Mouse (Mus musculus) stomach, embryonic 14.5 days (tissue): ENCODE results near the gene Rara. TPM values are rescaled to one million over a fixed set of nuclear protein-coding genes. Genes with fewer than 3 reads are reported as not detected.

Experiments
- ATAC-seq: fragments of 200-750 bp; cut with Nextera tagmentation; 2 replicates; pipeline ENCODE4 v1.8.0; 2017; ENCODE audit warnings: low read depth, moderate TSS enrichment; ENCODE audit not compliant: insufficient number of reproducible peaks, insufficient read depth, low FRiP score
- H3K27ac ChIP-seq: fragments of 300-500 bp; sonication (generic); 2 replicates; pipeline ENCODE4 v1.5.1; 2014; ENCODE audit warnings: mild to moderate bottlenecking, low read length, moderate library complexity, mixed read lengths
- H3K27me3 ChIP-seq: fragments of 300-500 bp; sonication (generic); 2 replicates; pipeline ENCODE4 v1.6.1; 2014; ENCODE audit warnings: low read length, control low read depth, mixed read lengths; ENCODE audit not compliant: control insufficient read depth, insufficient read depth
- H3K36me3 ChIP-seq: fragments of 300-500 bp; sonication (generic); 2 replicates; pipeline ENCODE4 v1.6.1; 2014; ENCODE audit warnings: mild to moderate bottlenecking, control low read depth, low read length, moderate library complexity, mixed read lengths; ENCODE audit not compliant: control insufficient read depth, insufficient read depth
- H3K4me1 ChIP-seq: fragments of 300-500 bp; sonication (generic); 2 replicates; pipeline ENCODE4 v1.6.1; 2014; ENCODE audit warnings: low read length, control low read depth, mixed read lengths; ENCODE audit not compliant: control insufficient read depth, insufficient read depth
- H3K4me2 ChIP-seq: fragments of 300-500 bp; sonication (generic); replicated peaks from 2 replicates; pipeline ENCODE4 v1.6.1; 2014; ENCODE audit warnings: low read depth, low read length, control low read depth
- H3K4me3 ChIP-seq: fragments of 300-500 bp; sonication (generic); 2 replicates; pipeline ENCODE4 v1.5.1; 2014; ENCODE audit warnings: low read depth, low read length, control low read depth
- H3K9ac ChIP-seq: fragments of 300-500 bp; sonication (generic); replicated peaks from 2 replicates; pipeline ENCODE4 v1.6.1; 2014; ENCODE audit warnings: low read depth, mild to moderate bottlenecking, control low read depth, low read length, moderate library complexity, mixed read lengths
- H3K9me3 ChIP-seq: fragments of 300-500 bp; sonication (generic); 2 replicates; pipeline ENCODE4 v1.6.1; 2016; ENCODE audit warnings: low read depth, low read length, control low read depth; ENCODE audit not compliant: control insufficient read depth
- WGBS: fragments of 180-500 bp; shearing (Covaris S2); extraction: QIAGEN DNeasy Blood & Tissue Kit; methylation state at CpG from one replicate; pipeline ENCODE4 v1.1.7; 2014; 5-methylcytosine and 5-hydroxymethylcytosine counted together
- polyA plus RNA-seq: library from polyadenylated mRNA; unstranded; fragments of >200 nt; fragmentation: Nextera tagmentation; extraction: Ambion mirVana; gene quantifications from 2 replicates; pipeline ENCODE4 v1.2.1, GENCODE M21; 2014

Rara gene
- polyA plus RNA-seq, 1 experiment from 2014 or later, result 54.0 TPM

DNA sequence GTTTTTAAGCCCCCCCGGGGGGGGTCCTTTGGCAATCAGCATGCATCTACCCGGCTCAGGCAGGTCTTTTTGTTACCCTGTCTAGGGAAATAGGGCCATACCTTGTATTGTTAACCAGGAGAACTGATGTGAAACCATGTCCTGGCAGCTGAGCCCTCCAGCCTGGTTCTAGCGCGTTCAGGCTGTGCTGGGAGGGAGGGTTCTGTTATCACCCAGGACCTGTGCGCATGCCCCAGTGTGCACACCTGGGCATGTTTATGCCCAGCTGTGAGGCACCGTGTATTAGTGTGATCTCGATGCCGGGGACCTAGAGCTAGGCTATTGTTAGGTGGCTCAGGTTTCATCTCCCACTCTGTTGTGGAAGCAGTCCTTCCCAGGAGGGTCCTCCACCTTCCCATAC is 34.1 kb downstream of the Rara start:
- Histone ChIP-seq H3K27me3 (no peaks in the 10 kb centered on the region), H3K27ac (peak overlapping the region; percentile 96), H3K4me2 (peak overlapping the region; percentile 99), H3K4me3 (peak overlapping the region; percentile 78), H3K4me1 (peaks cover 61% of the 10 kb centered on the region), H3K9me3 (no peaks in the 10 kb centered on the region), H3K9ac (peak overlapping the region; percentile 71; the same call in 1 of the 2 replicates), H3K36me3 (peaks cover 10% of the 10 kb centered on the region)
- ATAC-seq, result no peak
- WGBS, result 6% methylated on average over 8 of the region's 8 CpGs

DNA sequence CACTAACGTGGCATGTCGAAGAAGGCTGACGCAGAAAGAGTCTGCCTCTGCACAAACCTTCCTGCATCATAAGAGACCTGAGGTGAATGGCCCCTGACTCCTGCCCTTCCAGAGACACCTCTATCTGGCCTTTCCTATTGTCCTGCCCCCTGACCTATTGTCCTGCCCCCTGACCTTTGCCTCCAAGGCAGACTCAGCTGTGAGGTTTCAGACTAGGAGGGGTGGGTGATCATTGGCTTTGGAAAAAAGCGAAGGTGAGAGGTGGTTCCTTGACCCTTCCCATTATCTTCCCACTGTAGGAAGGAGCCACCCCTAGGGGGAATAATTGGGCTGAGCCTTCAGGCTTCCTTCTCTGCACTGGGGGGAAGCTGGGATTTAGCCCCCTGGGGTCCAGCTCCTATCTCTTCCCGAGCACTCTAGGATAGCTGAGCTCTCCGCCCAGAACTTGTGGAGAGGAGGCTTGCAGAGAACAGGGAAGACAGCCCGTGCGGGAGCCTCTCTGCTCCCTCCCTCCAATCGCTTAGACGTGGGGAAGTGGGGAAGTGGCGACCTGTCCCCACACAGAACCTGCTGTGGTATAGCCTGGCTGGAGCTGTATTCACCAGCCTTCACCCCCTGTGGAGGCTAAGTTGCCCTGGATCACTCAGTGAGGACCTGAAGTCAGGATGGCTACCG is 34.9 kb downstream of the Rara start:
- Histone ChIP-seq H3K27me3 (no peaks in the 10 kb centered on the region), H3K27ac (peak overlapping the region; percentile 96), H3K4me1 (peaks cover 69% of the 10 kb centered on the region), H3K36me3 (peaks cover 11% of the 10 kb centered on the region), H3K9ac (peak overlapping the region; percentile 71), H3K4me2 (peak overlapping the region; percentile 99), H3K4me3 (peak overlapping the region; percentile 78), H3K9me3 (no peaks in the 10 kb centered on the region)
- WGBS, result 11% methylated on average over 12 of the region's 12 CpGs
- ATAC-seq, result no peak

DNA sequence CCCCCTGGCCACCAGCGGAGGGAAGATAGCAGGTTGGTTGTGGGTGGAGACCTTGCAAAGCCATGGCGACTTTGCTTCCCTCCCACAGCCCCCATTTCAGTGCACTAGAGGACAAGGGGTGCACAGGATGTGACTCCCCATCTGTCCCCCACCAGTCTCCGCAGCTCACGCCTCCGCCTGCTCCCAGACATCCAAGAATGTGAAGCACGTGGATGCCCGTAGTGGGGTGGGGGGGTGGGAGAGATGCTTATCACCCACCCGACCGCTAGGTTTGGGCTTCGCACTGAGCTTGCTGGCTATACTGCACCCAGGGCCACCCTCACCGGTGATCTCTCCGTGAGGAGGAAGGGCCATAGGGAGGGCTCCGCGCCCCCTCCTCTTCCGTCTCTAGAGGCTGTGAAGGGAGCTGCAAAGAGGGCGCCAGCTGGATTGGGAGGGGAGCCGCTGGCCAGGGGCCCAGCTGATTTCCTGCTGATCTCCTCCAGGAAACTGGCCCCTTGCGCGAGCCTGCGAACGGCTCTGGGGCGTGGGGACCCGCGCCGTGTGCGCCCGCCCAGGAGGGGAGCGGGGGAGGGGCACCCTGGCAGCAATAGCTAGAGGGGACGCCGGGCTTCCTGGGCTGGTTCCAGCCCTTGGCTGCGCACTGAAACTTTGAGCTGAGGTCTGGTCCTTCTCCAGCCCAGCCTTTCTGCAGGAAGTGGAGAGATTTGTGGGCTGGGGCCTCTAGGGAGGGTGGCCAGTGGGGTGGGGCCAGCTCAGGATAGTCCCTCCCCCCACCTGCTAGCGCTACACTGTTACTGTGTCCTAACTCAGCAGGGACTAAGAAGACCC is 35.8 kb downstream of the Rara start:
- Histone ChIP-seq H3K9me3 (no peaks in the 10 kb centered on the region), H3K27me3 (no peaks in the 10 kb centered on the region), H3K4me2 (peak overlapping the region; percentile 99), H3K27ac (peak overlapping the region; percentile 96), H3K9ac (peak overlapping the region; percentile 71), H3K4me3 (peak overlapping the region; percentile 78), H3K36me3 (peaks cover 19% of the 10 kb centered on the region), H3K4me1 (peaks cover 77% of the 10 kb centered on the region)
- WGBS, result under 1% methylated on average over 32 of the region's 32 CpGs
- peak; percentile 82 for ATAC-seq

DNA sequence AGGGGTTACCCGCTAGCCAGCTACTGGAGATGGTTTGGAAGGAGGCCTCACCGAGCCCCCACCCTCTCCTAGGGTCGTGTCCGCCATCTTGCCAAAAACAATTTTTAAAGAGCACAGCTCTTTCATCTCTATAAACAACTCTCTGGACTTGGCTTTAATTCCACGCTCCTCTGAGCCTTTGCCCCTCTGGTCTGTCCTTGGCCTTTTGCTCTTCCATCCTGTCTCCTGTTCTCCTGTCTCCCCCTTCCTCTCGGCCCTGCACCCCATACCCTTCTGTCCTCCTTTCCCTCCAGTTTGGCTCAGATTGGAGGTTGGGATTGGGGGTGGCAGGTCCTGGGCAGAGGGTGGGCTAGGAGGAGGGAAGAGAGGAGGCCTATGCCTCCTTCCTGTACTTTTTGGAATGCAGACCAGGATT is 36.6 kb downstream of the Rara start:
- Histone ChIP-seq H3K9ac (peak overlapping the region; percentile 28; the same call in 1 of the 2 replicates), H3K9me3 (no peaks in the 10 kb centered on the region), H3K27ac (peak overlapping the region; percentile 96), H3K4me2 (peak overlapping the region; percentile 99), H3K4me1 (peaks cover 80% of the 10 kb centered on the region), H3K27me3 (no peaks in the 10 kb centered on the region), H3K4me3 (peak overlapping the region; percentile 78), H3K36me3 (peaks cover 19% of the 10 kb centered on the region)
- no peak for ATAC-seq
- 6% methylated on average over 6 of the region's 6 CpGs for WGBS

DNA sequence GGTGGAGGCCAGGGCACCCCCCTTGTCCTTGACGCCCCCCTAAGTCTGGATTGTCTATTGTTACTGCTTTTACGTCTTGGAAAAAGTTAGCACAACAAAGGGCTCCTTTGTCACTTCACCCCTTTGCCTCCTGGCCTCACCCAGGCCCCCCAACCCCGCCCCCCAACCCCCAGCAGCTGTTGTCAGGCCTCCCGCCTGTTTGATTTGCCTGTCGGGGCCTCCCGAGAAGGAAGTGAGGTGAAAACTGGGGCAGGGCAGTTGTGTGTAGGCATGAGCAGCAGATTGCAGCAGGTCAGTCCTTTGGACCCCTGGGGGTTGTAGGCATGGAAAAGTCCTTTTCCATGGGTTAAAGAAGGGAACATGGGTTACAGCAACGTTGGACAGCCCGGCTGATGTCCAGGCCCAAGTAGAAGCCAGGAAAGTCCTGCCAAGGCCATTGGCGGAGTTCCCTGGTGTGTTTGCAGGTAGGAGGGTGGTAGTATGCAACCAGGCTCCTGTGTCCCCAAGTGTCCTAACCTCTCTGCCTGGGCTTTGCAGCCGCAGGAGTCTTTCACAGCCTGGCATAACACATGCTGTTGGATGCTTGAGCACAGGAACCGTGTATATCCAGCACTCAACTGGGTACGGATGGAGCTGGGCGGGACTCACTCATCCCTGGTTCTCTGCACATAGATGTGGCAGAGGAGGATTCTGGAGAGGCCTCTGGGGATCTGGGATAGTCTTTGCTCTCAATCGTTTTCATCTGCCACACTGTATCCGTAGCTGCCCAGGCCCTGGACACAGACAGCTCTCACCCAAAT is 37.2 kb downstream of the Rara start:
- no peak for ATAC-seq

DNA sequence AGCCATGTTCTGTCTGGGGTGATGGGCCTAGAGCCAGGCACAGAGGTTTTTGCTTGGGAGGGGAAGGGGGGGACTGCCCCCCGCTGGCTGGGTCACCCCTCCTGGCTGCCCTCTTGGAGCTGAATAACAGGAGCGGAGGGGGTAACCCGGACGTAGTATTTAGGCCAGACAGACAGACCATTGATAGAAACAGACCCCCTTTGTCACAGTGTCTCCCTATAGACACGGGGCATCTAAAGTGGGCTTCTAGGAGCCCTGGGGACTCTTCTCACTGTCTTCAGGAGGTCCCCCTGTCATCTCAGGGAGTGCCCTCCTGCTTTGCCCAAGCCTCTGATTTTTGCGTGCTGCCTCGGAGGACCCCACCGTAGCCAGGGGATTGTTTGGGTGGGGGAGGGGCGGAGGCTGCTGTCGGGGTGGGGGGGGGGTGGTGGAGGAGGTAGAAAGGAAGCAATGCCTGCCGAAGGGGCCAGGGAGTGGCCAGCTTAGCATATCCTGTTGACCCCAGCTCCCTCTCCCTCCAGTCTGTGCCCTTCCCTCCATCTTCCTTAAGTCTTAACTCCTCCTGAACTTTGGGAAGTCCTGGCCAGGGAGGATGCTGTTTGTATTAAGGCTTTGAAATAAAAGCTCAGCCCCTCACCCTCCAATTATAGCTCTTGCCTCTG is 37.9 kb downstream of the Rara start:
- Histone ChIP-seq H3K4me2 (peak overlapping the region; percentile 99), H3K27ac (peak overlapping the region; percentile 96), H3K36me3 (peaks cover 28% of the 10 kb centered on the region), H3K27me3 (no peaks in the 10 kb centered on the region), H3K9me3 (no peaks in the 10 kb centered on the region), H3K4me3 (peak overlapping the region; percentile 78), H3K9ac (peak overlapping the region; percentile 33), H3K4me1 (peaks cover 86% of the 10 kb centered on the region)
- no peak for ATAC-seq
- WGBS, result 10% methylated on average over 11 of the region's 11 CpGs

More for the DNA sequence above, 37.2 kb downstream of the Rara start:
- Histone ChIP-seq H3K4me2 (peak overlapping the region; percentile 99), H3K36me3 (peaks cover 21% of the 10 kb centered on the region), H3K4me3 (peak overlapping the region; percentile 78), H3K27me3 (no peaks in the 10 kb centered on the region), H3K9ac (peak overlapping the region; percentile 33), H3K9me3 (no peaks in the 10 kb centered on the region), H3K27ac (peak overlapping the region; percentile 96), H3K4me1 (peaks cover 82% of the 10 kb centered on the region)
- 17% methylated on average over 15 of the region's 15 CpGs for WGBS

DNA sequence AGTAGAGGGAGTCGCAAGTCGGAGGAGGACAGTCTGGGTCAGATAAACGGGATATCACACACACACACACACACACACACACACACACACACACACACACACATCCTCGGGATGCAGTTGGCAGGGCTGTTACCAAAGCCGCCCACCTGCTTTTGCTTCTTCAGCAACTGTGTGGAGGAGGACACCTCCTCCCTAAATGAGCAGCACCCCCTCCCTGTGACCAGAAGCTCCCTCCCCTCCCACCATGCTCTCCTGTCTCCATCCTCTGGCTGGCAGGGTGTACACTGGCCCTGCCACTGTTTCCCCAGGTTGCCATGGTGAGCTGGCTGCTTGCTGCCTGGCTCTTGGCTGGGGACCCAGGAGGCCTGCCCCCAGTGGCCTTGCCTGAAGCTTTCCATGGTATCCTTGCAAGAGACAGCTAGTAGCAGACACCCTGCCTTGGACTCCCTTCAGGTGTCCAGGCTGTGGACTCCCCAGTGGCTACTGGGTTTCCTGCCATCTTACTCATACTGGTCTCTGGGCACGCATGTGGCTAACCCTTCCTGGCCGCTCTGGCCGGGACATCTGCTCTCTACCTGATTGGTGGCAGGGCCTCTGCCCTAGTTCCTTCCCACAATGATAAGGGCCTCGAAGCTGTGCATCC is 39.0 kb downstream of the Rara start:
- H3K36me3 ChIP-seq, result peaks cover 39% of the 10 kb centered on the region
- H3K9ac ChIP-seq, result no peak overlapping the region
- no peaks in the 10 kb centered on the region for H3K27me3 ChIP-seq
- no peak overlapping the region for H3K4me3 ChIP-seq
- peak overlapping the region; percentile 96; the same call in 1 of the 2 replicates for H3K27ac ChIP-seq
- H3K9me3 ChIP-seq, result no peaks in the 10 kb centered on the region
- 25% methylated on average over 9 of the region's 9 CpGs for WGBS
- peaks cover 94% of the 10 kb centered on the region for H3K4me1 ChIP-seq
- peak overlapping the region; percentile 99; the same call in 1 of the 2 replicates for H3K4me2 ChIP-seq
- no peak for ATAC-seq
